Mouse (Mus musculus): ENCODE data around the gene Rusc2.
A peak's percentile ranks its signal among the peaks of the same experiment; 100 is the strongest.

The Rusc2 gene

GRCm38 (mm10) chr4:43381408-43382154 is at the start of gene Rusc2:
Gene Rusc2, plus strand, starts transcription at chr4:43381979.
- DNase-seq (ENCODE audit: low spot score), result peak; percentile 96

- DNase-seq (ENCODE audit: low spot score), result no peak
Observed at GRCm38 (mm10) chr4:43334771-43335170, 47.0 kb upstream of the Rusc2 start.

- DNase-seq (ENCODE audit: low spot score), result no peak
Observed at GRCm38 (mm10) chr4:43336176-43336575, 45.6 kb upstream of the Rusc2 start.

- no peak for DNase-seq (ENCODE audit: low spot score)
Observed at GRCm38 (mm10) chr4:43340096-43340804, 41.5 kb upstream of the Rusc2 start.

GRCm38 (mm10) chr4:43341276-43341891 is 40.4 kb upstream of the Rusc2 start:
- DNase-seq (ENCODE audit: low spot score), result peak; percentile 51

- DNase-seq (ENCODE audit: low spot score), result no peak
Observed at GRCm38 (mm10) chr4:43342443-43342842, 39.3 kb upstream of the Rusc2 start.

GRCm38 (mm10) chr4:43344932-43345331 is 36.8 kb upstream of the Rusc2 start:
- no peak for DNase-seq (ENCODE audit: low spot score)

GRCm38 (mm10) chr4:43349206-43349605 is 32.6 kb upstream of the Rusc2 start:
- DNase-seq (ENCODE audit: low spot score), result no peak

GRCm38 (mm10) chr4:43350038-43350560 is 31.7 kb upstream of the Rusc2 start:
- DNase-seq (ENCODE audit: low spot score), result no peak

GRCm38 (mm10) chr4:43353662-43354061 is 28.1 kb upstream of the Rusc2 start:
- DNase-seq (ENCODE audit: low spot score), result no peak

GRCm38 (mm10) chr4:43364914-43365560 is 16.7 kb upstream of the Rusc2 start:
- no peak for DNase-seq (ENCODE audit: low spot score)

- DNase-seq (ENCODE audit: low spot score), result no peak
Observed at GRCm38 (mm10) chr4:43367295-43367694, 14.5 kb upstream of the Rusc2 start.

- DNase-seq (ENCODE audit: low spot score), result no peak
Observed at GRCm38 (mm10) chr4:43367787-43368186, 14.0 kb upstream of the Rusc2 start.

GRCm38 (mm10) chr4:43371406-43371805 is 10.4 kb upstream of the Rusc2 start:
- DNase-seq (ENCODE audit: low spot score), result no peak

- DNase-seq (ENCODE audit: low spot score), result no peak
Observed at GRCm38 (mm10) chr4:43372155-43372554, 9.6 kb upstream of the Rusc2 start.

GRCm38 (mm10) chr4:43374266-43374665 is 7.5 kb upstream of the Rusc2 start:
- DNase-seq (ENCODE audit: low spot score), result no peak

GRCm38 (mm10) chr4:43379601-43380000 is 2.2 kb upstream of the Rusc2 start:
- DNase-seq (ENCODE audit: low spot score), result no peak

GRCm38 (mm10) chr4:43380951-43381350 is 828 bp upstream of the Rusc2 start:
- DNase-seq (ENCODE audit: low spot score), result no peak

- no peak for DNase-seq (ENCODE audit: low spot score)
Observed at GRCm38 (mm10) chr4:43382155-43383020, 609 bp downstream of the Rusc2 start.

GRCm38 (mm10) chr4:43383246-43384082 is 1.7 kb downstream of the Rusc2 start:
- no peak for DNase-seq (ENCODE audit: low spot score)

All from retina, embryonic 14.5 days (tissue).